14 mouse cellular contexts compared by ENCODE assay signal in the genomic region with DNA sequence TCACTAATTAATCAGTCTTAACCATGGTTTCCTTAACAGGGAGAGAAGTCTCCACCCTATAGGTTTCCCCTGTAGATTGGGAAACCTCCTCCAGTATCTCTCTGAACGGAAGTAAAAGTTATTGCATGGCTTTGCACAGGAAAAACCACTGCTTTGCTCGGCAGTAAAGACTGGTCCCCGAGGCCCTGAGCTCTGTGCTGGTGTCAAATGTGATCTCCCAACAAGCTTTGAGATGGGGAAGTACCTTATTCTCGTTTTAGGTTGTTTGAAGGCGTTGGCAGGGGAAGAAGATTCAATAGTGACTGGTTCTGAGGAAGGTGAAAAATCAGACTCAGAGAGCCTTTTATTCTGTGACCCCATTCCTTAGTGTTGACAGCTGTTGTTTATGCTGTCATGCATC. TPM values are rescaled to one million over a fixed set of nuclear protein-coding genes. Genes with fewer than 3 reads are reported as not detected.
"Had no signal": no experiment of that assay in that cellular context is flagged by ENCODE, and none has a peak within 500 bp of the region (broad histone marks: within the 10 kb centered on the region; RNA-seq: fewer than 3 reads in every experiment).

No protein-coding gene starts in this region.

- ATAC-seq: liver, postnatal 0 days; lung, postnatal 0 days; midbrain, embryonic 13.5 days; midbrain, embryonic 15.5 days had no signal

- DNase-seq: liver, postnatal 0 days; lung, adult 2 months; lung, postnatal 14 days; lung, postnatal 36 days; right cerebral cortex, postnatal 14 days; thymus, adult 2 months; thymus, postnatal 25 days; thymus, postnatal 4 days had no signal

RNA-seq across cellular contexts. Expression of gene Rasl10b, which starts 10.2 kb away (rescaled TPM):
- total RNA-seq: monocyte, adult 5-6 weeks had no signal

RNA-seq across cellular contexts. Expression of gene Gas2l2, which starts 30.5 kb away (rescaled TPM):
- total RNA-seq: monocyte, adult 5-6 weeks; neutrophil, adult 5-6 weeks had no signal

RNA-seq across cellular contexts. Expression of gene 1700020L24Rik, which starts 38.8 kb away (rescaled TPM):
- total RNA-seq: midbrain, postnatal 0 days had no signal
